Mouse (Mus musculus) 416B (cell line): ENCODE results near the gene Rhobtb1.
A peak's percentile ranks its signal among the peaks of the same experiment; 100 is the strongest.

Experiments used
- DNase-seq: peaks from one replicate; pipeline ENCODE4 v3.0.0; 2011; ENCODE audit warnings: low read depth

Rhobtb1 gene

DNA sequence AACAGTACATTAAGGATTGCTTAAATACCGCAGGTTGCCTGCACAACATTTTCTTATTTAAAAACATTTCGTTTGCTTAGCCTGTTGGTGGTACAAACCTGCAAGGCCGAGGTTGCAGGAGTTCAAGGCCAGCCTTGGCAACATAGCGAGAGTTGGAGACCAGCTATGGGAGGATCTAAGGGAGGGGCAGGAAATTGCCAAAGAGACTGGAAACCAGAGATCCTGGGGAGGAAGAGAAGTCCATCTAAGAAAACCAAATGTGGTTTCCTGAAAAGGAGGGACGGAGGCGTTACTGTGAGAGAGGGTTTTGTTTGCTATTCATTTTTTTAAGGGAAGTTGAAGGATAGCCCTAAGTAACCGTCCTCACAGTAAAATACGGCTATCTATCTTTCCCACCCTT is 60.3 kb downstream of the Rhobtb1 start:
- peak; percentile 99 for DNase-seq

DNA sequence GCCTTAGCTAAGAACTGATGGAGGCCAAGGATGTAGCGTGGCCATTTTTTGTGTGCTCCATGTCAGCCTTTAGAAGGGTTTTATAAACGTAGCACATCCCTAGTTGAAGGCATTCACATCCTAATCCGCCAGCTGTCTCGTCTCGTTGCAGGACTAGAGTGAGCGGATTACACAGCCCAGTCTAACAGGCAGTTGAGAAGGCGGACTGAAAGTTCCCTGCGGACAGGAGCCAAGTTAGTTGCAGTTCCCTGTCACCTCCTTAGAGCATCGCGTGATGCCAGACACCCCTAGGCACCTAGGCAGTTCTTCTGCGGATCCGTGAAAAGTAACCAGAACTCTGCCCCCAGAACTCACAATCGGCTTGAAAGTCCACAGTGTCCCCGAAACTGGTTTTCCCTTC is 60.7 kb downstream of the Rhobtb1 start:
- DNase-seq: no peak

DNA sequence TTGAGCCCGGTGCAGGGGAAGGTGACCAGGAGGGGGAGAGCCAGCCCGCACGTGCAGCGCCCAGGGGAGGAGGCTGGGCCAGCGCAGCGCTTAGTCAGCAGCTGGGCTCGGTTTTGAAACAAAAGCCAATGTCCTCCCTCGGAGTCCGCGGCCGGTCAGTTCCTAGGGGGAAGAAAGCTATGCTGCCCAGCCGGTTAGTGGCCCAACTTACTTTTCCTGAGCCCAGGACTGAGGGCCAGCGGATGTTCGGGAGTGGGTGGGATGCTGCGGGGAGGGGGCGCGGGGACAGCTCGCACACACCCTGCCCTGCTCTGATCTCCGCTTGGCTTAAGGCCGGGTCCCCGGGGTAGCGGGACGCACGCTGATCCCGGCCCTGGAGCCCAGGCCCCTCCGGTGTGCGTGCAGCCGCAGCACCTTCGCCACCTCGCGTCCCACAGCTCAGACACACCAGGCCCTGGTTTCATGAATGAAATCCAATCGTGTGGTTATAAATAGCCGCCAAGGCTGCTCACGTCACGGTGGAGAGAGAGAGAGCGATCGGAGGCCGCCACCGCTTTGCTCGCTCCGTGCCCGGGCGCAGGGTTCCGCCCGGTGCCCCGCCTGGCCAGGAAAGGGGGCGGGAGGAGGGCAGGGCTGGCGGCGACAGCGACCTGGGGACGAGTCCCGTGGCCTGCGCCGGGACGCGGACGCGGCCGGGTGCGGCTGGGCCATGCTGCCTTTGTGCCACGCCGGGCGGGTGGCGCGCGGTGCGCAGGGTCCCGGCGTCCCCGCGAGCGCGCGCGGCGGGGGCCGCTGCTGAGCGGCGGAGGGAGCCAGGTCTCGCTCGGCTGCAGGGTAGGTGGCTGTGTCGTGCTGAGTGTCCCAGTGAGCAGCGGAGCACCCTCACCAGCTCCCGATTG is 61.6 kb downstream of the Rhobtb1 start, which contains the start of gene A930033H14Rik:
Gene A930033H14Rik (minus strand): TSS at position 557 of the 899 bp plus-strand sequence.
- peak; percentile 89 for DNase-seq

DNA sequence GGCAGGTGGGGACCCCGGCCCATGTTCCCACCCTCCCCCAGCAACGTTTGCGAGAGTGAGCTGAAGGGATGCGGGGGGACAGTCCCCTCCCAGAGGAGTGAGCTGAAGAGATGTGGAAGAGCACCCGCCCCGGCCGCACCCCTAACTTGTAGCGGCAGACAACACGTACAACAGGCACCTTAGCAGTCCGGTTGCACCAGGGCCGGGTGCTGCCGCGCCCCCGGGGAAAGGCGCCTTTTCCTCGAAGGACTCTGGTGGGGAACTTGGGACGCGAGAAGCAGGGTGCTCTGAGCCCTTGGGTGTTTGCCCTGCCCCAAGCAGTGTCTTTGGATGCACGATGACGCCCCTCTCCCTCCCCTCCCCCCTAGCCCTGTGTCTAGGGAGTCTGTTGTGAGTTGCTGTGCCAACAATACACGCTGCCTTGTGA is 62.2 kb downstream of the Rhobtb1 start:
- peak; percentile 60 for DNase-seq

DNA sequence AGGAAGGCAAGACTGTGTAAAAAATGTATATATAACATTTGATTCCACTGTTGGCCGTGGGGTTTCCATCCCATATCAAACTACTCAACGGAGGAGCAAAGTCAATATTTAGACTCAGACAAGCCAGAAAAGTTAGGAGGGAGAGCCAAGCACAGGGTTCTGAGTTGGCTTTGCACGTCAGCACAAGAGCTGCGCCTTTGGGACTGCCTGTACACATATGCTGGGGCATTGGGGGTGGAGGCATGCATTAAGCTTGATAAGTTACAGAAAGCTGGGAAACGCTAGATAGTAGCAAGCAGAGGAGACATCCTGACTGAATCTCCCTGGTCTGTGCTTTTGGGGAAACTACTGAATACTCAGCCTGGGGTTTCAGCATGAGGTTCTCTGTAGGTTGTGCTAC is 62.8 kb downstream of the Rhobtb1 start:
- DNase-seq: peak; percentile 17

DNA sequence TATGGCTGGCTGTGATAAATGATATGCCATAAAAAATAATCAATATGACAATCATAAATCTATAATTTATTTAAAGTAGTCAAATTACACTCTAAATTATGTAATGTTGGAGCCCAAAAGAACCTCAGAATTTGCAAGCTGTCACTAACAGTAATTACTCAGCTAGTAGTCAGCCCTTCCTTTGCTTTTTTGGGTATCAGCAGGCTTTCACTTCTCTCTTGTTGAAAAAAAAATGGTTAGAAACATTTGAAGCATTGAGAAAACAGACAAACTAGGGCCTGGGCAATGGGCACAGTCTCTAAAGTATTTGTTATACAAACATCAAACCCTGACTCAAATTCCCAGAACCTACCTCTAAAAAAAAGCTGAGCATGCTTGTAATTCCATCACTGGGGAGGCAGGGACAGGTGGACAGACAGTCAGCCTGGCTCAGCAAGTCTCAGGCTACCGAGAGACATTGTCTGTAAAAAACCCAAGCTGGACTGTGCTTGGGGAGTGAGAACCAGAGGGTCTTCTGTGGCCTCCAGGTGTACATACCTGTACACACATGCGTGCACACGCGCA is 66.0 kb downstream of the Rhobtb1 start:
- DNase-seq: no peak

GRCm38 (mm10) chr10:69218458-69219288 is 67.4 kb downstream of the Rhobtb1 start:
- peak; percentile 25 for DNase-seq

- DNase-seq: peak; percentile 49
These were observed 68.0 kb downstream of the Rhobtb1 start for GRCm38 (mm10) chr10:69219289-69219626.

- DNase-seq: no peak
These were observed 69.1 kb downstream of the Rhobtb1 start for GRCm38 (mm10) chr10:69220296-69220695.

GRCm38 (mm10) chr10:69221148-69221547 is 69.9 kb downstream of the Rhobtb1 start:
- no peak for DNase-seq

- peak; percentile 83 for DNase-seq
These were observed 70.7 kb downstream of the Rhobtb1 start for GRCm38 (mm10) chr10:69221955-69222354.

DNA sequence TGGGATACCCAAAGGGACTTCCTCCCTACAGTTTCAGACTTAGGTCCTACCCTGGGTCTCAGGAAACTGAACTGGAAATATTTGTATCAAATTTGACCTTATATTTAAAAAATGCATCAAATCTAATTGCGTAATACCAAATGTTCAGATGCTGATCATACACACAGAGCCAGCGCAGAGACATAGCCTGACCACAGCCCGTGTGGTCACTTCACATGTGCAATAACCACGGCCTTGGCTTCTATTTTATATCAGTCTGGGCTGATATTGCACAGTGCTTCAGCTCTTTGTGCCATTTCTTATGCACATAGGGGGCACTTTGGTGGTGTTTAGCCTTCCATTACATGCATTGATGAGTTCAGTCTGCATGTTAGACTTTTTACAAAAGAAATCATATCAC is 72.0 kb downstream of the Rhobtb1 start:
- peak; percentile 78 for DNase-seq

DNA sequence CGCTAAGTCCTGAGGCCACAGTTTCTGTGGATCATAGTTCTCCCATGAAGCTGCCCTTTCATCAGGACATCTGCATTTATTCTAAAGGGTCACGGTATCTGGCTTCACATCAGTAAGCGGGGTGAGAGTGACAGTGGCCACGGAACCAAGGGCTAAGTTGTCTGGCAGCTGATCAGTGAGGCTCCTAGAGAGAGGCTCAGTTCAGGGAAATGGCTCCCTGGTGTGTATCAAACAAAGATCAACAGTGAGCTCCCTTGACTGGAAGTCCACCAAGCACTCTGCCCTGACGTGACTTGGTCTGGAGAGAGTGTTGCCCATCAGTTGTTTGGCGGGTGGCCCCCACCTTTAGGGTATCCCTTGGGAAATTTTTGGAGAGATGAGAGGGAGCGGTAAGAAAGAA is 73.0 kb downstream of the Rhobtb1 start:
- DNase-seq: no peak

DNA sequence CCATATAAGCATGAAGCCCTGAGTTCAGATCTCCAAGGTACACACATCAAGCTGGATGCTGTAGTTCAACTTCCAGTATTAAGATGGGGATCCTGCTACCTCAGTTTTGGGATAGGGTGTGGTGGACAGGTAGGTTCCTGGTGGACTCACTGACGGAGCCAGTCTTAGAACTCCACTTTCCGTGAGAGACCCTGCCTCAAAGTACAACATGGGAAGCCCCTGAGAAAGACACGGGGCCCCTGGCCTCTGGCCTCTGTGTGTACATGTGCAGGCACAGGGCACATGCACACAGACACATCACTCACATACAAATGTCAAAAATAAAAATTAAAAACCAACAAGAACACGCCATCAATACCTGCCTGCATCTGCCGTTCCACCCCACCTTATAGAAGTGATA is 74.2 kb downstream of the Rhobtb1 start:
- DNase-seq: no peak

GRCm38 (mm10) chr10:69225951-69226350 is 74.7 kb downstream of the Rhobtb1 start:
- no peak for DNase-seq

DNA sequence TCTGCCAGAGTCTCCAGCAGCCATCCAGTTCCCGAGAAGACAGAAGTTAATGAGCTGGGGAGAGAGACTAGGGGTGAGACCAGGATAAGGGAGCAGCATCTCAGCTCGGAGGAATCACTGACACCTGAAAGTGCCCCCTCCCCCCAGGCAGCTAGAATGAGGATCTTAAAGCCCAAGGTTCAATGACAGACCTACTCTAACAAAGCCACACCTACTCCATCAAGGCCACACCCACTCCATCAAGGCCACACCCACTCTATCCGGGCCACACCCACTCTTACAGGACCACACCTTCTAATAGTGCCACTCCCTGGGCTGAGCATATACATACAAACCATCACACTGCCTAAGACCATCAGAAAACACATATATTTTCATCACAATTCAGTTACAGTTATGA is 86.0 kb downstream of the Rhobtb1 start:
- DNase-seq: no peak

DNA sequence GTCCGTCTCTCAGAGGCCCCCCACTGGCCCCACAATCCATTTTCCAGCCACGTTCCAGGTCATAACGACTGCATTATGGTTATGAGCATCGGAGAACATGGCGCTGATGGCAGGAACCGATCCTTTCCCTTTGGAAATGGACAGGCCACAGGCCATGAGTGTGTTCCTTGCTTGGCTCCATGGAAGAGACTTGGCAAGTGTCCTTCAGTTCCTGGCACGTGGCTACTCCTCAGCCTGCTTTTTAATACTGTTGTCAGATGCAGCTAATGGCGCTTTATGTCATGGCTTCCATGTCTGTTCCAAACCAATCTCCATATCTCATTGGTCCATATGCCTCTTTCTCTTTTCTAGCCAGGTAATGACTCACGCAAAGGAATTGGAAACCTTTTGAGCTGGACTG is 86.5 kb downstream of the Rhobtb1 start:
- DNase-seq: no peak

DNA sequence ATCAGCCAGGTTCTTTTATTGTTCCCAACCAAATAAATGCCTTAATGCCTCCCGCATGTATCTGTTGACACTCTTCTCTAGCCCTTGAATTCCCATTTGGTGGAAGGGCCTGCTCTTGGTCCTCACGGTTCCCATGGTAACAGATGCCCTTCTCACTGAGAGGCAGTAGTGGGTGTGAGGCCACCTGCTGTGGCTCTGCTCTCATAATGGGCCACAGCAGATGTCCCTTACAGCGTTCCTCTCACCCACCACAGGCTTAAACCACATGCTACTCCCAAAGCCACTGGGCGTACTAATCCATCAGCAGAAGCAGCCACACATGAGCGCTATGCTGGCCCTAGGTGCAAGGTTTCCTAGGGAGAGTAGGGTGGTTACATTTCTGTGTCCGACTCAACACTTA is 87.1 kb downstream of the Rhobtb1 start:
- DNase-seq: no peak

- DNase-seq: no peak
These were observed 89.3 kb downstream of the Rhobtb1 start for GRCm38 (mm10) chr10:69240530-69240929.

DNA sequence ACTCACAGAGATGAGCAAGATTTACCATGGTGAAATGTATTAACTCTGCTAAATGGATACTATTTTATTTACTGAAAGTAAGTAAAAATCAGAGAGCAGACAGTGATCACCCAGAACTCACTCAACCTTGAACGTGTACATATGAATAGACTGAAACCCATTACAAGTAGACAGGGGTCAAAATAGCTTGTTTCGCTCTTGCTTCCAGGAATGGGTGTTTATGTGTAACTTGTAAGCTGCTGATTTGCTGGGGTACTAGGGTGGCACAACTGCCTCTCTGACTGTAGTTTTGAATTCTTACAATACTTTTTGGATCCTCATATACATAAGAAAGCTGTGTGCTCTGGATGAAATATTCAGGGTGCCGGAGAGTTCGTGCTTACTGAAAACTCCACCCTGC is 93.9 kb downstream of the Rhobtb1 start:
- no peak for DNase-seq

- no peak for DNase-seq
These were observed 94.9 kb downstream of the Rhobtb1 start for GRCm38 (mm10) chr10:69245906-69246668.

DNA sequence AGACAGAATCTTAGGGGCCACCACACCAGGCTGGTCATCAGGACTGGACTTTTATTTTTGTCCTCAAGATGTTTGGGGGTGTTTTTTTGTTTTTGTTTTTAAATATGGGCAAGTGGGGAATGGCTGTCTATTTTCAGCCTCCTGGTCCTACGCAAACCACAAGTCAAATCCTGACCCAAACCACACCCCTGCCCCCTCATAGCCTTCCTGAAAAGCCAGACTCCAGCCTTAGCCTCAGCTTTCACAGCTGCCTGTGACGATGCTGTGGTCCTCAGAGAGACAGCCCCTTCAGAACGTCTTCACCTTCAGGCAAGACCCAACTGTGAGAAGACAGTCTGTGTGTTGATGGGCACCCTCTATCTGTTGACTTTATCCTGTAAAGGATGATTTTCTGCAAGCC is 95.5 kb downstream of the Rhobtb1 start:
- peak; percentile 60 for DNase-seq
